Mouse (Mus musculus): ENCODE measurements around the gene Pdx1. TPM values are rescaled to one million over a fixed set of nuclear protein-coding genes. Genes with fewer than 3 reads are reported as not detected.

Gene Pdx1
- total and polyA plus RNA-seq, 3 experiments: not detected

- no peaks in the 10 kb centered on the region for H3K79me2 ChIP-seq (replicated peaks; ENCODE audit: control insufficient read depth, extremely low read depth, insufficient read depth, poor library complexity, severe bottlenecking)
- no peak overlapping the region for H3K27ac ChIP-seq (ENCODE audit: insufficient read depth, low read depth)
- H3K4me1 ChIP-seq (ENCODE audit: control insufficient read depth in 1 of 2, insufficient read depth in 2 of 2): no peaks in the 10 kb centered on the region
- no peak overlapping the region for H3K9ac ChIP-seq (ENCODE audit: insufficient read depth, low read depth)
- no peak overlapping the region for H3K4me2 ChIP-seq (ENCODE audit: insufficient read depth, low read depth, poor library complexity, severe bottlenecking)
- DNase-seq (ENCODE audit: extremely low read depth): no peak
- no peaks in the 10 kb centered on the region for H3K9me3 ChIP-seq (replicated peaks; ENCODE audit: low read length)
- H3K36me3 ChIP-seq (replicated peaks in 1 of 2; ENCODE audit: control insufficient read depth in 1 of 2, insufficient read depth in 1 of 2, low read length in 1 of 2): no peaks in the 10 kb centered on the region
- no peak overlapping the region for H3K4me3 ChIP-seq (replicated peaks in 1 of 3; ENCODE audit: low read depth in 2 of 3, low read length in 2 of 3, poor library complexity in 1 of 3)
- H3K27me3 ChIP-seq (replicated peaks): peaks cover 71% of the 10 kb centered on the region
- dilution Hi-C loops (cut with MboI; ENCODE audit: extremely low pct_ligation_motif_present, extremely low pct_unique_long_range_greater_than_20kb, low sequenced_read_pairs) (no loop called here), in situ Hi-C loops (cut with MboI; ENCODE audit: low pct_ligation_motif_present, low pct_unique_long_range_greater_than_20kb, low sequenced_read_pairs) (no loop called here)
- TF ChIP-seq MAX (IDR thresholded peaks at IDR 0.05; ENCODE audit: low read length): no peak
- TF ChIP-seq JUND (conservative IDR thresholded peaks at IDR 0.05; ENCODE audit: low read depth, low read length): no peak
- no peak for TF ChIP-seq USF2 (conservative IDR thresholded peaks at IDR 0.05; ENCODE audit: low read depth, low read length)
- no peak for TF ChIP-seq POLR2AphosphoS2 (IDR thresholded peaks at IDR 0.05; ENCODE audit: low read depth, low read length)
- no peak for TF ChIP-seq GABPA (IDR thresholded peaks at IDR 0.05; ENCODE audit: insufficient replicate concordance, low read depth, low read length)
- TF ChIP-seq CHD1 (IDR thresholded peaks at IDR 0.05; ENCODE audit: low read depth, low read length): no peak
- no peak for TF ChIP-seq USF1 (IDR thresholded peaks at IDR 0.05; ENCODE audit: low read depth, low read length)
- no peak for TF ChIP-seq PAX5 (IDR thresholded peaks at IDR 0.05; ENCODE audit: low read length)
- TF ChIP-seq MYC (IDR thresholded peaks at IDR 0.05; ENCODE audit: low read depth, low read length): no peak
- TF ChIP-seq NRF1 (IDR thresholded peaks at IDR 0.05; ENCODE audit: low read depth, low read length): no peak
- TF ChIP-seq KAT2A (IDR thresholded peaks at IDR 0.05; ENCODE audit: insufficient replicate concordance, low read length): no peak
- no peak for TF ChIP-seq ZMIZ1 (IDR thresholded peaks at IDR 0.05; ENCODE audit: low read depth, low read length)
- TF ChIP-seq SIN3A (IDR thresholded peaks at IDR 0.05; ENCODE audit: low read length): no peak
- TF ChIP-seq MAZ (IDR thresholded peaks at IDR 0.05; ENCODE audit: low read depth, low read length): no peak
- no peak for TF ChIP-seq EP300 (IDR thresholded peaks at IDR 0.05; ENCODE audit: low read length)
- no peak for TF ChIP-seq IRF4 (IDR thresholded peaks at IDR 0.05; ENCODE audit: low read depth, low read length)
- TF ChIP-seq MAFK (IDR thresholded peaks at IDR 0.05; ENCODE audit: insufficient replicate concordance, low read length): no peak
- no peak for TF ChIP-seq RCOR1 (conservative IDR thresholded peaks at IDR 0.05; ENCODE audit: low read depth, low read length)
- no peak for TF ChIP-seq ZKSCAN1 (IDR thresholded peaks at IDR 0.05; ENCODE audit: borderline replicate concordance, low read depth, low read length)
- TF ChIP-seq ZC3H11A (IDR thresholded peaks at IDR 0.05; ENCODE audit: low read depth, low read length): no peak
Observed at GRCm38 (mm10) chr5:147275761-147276160, 6.0 kb downstream of the Pdx1 start.

- no peak overlapping the region for H3K9ac ChIP-seq (ENCODE audit: insufficient read depth, low read depth)
- H3K9me3 ChIP-seq (replicated peaks; ENCODE audit: low read length): no peaks in the 10 kb centered on the region
- H3K27ac ChIP-seq (ENCODE audit: insufficient read depth, low read depth): no peak overlapping the region
- no peaks in the 10 kb centered on the region for H3K4me1 ChIP-seq (ENCODE audit: control insufficient read depth in 1 of 2, insufficient read depth in 2 of 2)
- H3K27me3 ChIP-seq (replicated peaks): peaks cover 70% of the 10 kb centered on the region
- no peak overlapping the region for H3K4me2 ChIP-seq (ENCODE audit: insufficient read depth, low read depth, poor library complexity, severe bottlenecking)
- dilution Hi-C loops (cut with MboI; ENCODE audit: extremely low pct_ligation_motif_present, extremely low pct_unique_long_range_greater_than_20kb, low sequenced_read_pairs): no loop called here
- TF ChIP-seq USF2 (conservative IDR thresholded peaks at IDR 0.05; ENCODE audit: low read depth, low read length): no peak
- no peak for TF ChIP-seq MYC (IDR thresholded peaks at IDR 0.05; ENCODE audit: low read depth, low read length)
- TF ChIP-seq CTCF (conservative IDR thresholded peaks at IDR 0.05 in 1 of 2, IDR thresholded peaks at IDR 0.05 in 1 of 2; ENCODE audit: low read depth in 2 of 2, low read length in 2 of 2): no peak
- no peak for TF ChIP-seq PAX5 (IDR thresholded peaks at IDR 0.05; ENCODE audit: low read length)
- no peak for TF ChIP-seq SMC3 (IDR thresholded peaks at IDR 0.05; ENCODE audit: low read depth, low read length)
- TF ChIP-seq ELF1 (IDR thresholded peaks at IDR 0.05; ENCODE audit: low read depth, low read length): no peak
- TF ChIP-seq IRF4 (IDR thresholded peaks at IDR 0.05; ENCODE audit: low read depth, low read length): no peak
- TF ChIP-seq EP300 (IDR thresholded peaks at IDR 0.05; ENCODE audit: low read length): no peak
- TF ChIP-seq ETS1 (conservative IDR thresholded peaks at IDR 0.05; ENCODE audit: low read depth, low read length): no peak
- no peak for TF ChIP-seq KAT2A (IDR thresholded peaks at IDR 0.05; ENCODE audit: insufficient replicate concordance, low read length)
- TF ChIP-seq USF1 (IDR thresholded peaks at IDR 0.05; ENCODE audit: low read depth, low read length): no peak
- TF ChIP-seq CHD2 (IDR thresholded peaks at IDR 0.05; ENCODE audit: low read length): no peak
- TF ChIP-seq NELFE (IDR thresholded peaks at IDR 0.05; ENCODE audit: low read depth, low read length): no peak
- no peak for TF ChIP-seq POLR2A (IDR thresholded peaks at IDR 0.05; ENCODE audit: low read depth, low read length)
- no peak overlapping the region for H3K4me3 ChIP-seq (replicated peaks in 1 of 3; ENCODE audit: low read depth in 2 of 3, low read length in 2 of 3, poor library complexity in 1 of 3)
- H3K36me3 ChIP-seq (replicated peaks in 1 of 2; ENCODE audit: control insufficient read depth in 1 of 2, insufficient read depth in 1 of 2, low read length in 1 of 2): no peaks in the 10 kb centered on the region
- in situ Hi-C loops (cut with MboI; ENCODE audit: low pct_ligation_motif_present, low pct_unique_long_range_greater_than_20kb, low sequenced_read_pairs): no loop called here
- H3K79me2 ChIP-seq (replicated peaks; ENCODE audit: control insufficient read depth, extremely low read depth, insufficient read depth, poor library complexity, severe bottlenecking): no peaks in the 10 kb centered on the region
- DNase-seq (ENCODE audit: extremely low read depth): no peak
Observed at GRCm38 (mm10) chr5:147276701-147277546, 7.2 kb downstream of the Pdx1 start.
